Mouse (Mus musculus) midbrain, postnatal 0 days (tissue): ENCODE data around the gene Chst11. TPM values are rescaled to one million over a fixed set of nuclear protein-coding genes. Genes with fewer than 3 reads are reported as not detected.

Source experiments
- ATAC-seq: fragments of 200-750 bp; cut with Nextera tagmentation; 2 replicates; pipeline ENCODE4 v1.8.0; 2017; ENCODE audit warnings: moderate number of reproducible peaks, mild to moderate bottlenecking, moderate TSS enrichment, moderate library complexity; ENCODE audit not compliant: low FRiP score
- DNase-seq: peaks from one replicate; pipeline ENCODE4 v3.0.0-alpha.2; 2015; ENCODE audit warnings: low spot score
- H3K27ac ChIP-seq: fragments of 300-500 bp; sonication (generic); 2 replicates; pipeline ENCODE4 v1.5.1; 2014; ENCODE audit warnings: low read depth, mild to moderate bottlenecking, low read length, mixed read lengths
- H3K27me3 ChIP-seq: fragments of 300-500 bp; sonication (generic); 2 replicates; pipeline ENCODE4 v1.6.1; 2014; ENCODE audit warnings: low read length, control low read depth, mixed read lengths; ENCODE audit not compliant: insufficient read depth
- H3K36me3 ChIP-seq: fragments of 300-500 bp; sonication (generic); 2 replicates; pipeline ENCODE4 v1.6.1; 2014; ENCODE audit warnings: low read length, control low read depth, mixed read lengths; ENCODE audit not compliant: insufficient read depth
- H3K4me1 ChIP-seq: fragments of 300-500 bp; sonication (generic); 2 replicates; pipeline ENCODE4 v1.6.1; 2014; ENCODE audit warnings: mild to moderate bottlenecking, control low read depth, antibody characterized with exemption, low read length, mixed read lengths; ENCODE audit not compliant: insufficient read depth
- H3K4me2 ChIP-seq: fragments of 300-500 bp; sonication (generic); 2 replicates; pipeline ENCODE4 v1.6.1; 2014; ENCODE audit warnings: low read depth, mild to moderate bottlenecking, low read length, mixed read lengths; ENCODE audit not compliant: poor library complexity, severe bottlenecking
- H3K4me3 ChIP-seq: fragments of 300-500 bp; sonication (generic); 2 replicates; pipeline ENCODE4 v1.5.1; 2014; ENCODE audit warnings: low read depth, mild to moderate bottlenecking, low read length, moderate library complexity
- H3K9ac ChIP-seq: fragments of 300-500 bp; sonication (generic); replicated peaks from 2 replicates; pipeline ENCODE4 v1.6.1; 2014; ENCODE audit warnings: mild to moderate bottlenecking, low read length, moderate library complexity, mixed read lengths; ENCODE audit not compliant: poor library complexity, severe bottlenecking
- H3K9me3 ChIP-seq: fragments of 300-500 bp; sonication (generic); 2 replicates; pipeline ENCODE4 v1.6.1; 2016; ENCODE audit warnings: low read length, control low read depth
- CTCF ChIP-seq: IDR thresholded peaks from 2 replicates; pipeline ENCODE4 v1.5.1; 2016; ENCODE audit warnings: antibody characterized with exemption, mild to moderate bottlenecking
- WGBS: fragments of 180-500 bp; shearing (Covaris S2); extraction: QIAGEN DNeasy Blood & Tissue Kit; methylation state at CpG from one replicate; pipeline ENCODE4 v1.1.7; 2014; 5-methylcytosine and 5-hydroxymethylcytosine counted together
- polyA plus RNA-seq: library from polyadenylated mRNA; unstranded; fragments of >200 nt; fragmentation: Nextera tagmentation; extraction: Ambion mirVana; gene quantifications from 2 replicates; pipeline ENCODE4 v1.2.1, GENCODE M21; 2015
- total RNA-seq: library from RNA; depleted of rRNA; stranded (reverse); fragments of >200 nt; gene quantifications from 2 replicates; pipeline ENCODE4 v1.2.3, GENCODE M21; 2014

Gene Chst11
- total and polyA plus RNA-seq, 2 experiments from 2014 or later: 2.8 to 20.5 TPM

DNA sequence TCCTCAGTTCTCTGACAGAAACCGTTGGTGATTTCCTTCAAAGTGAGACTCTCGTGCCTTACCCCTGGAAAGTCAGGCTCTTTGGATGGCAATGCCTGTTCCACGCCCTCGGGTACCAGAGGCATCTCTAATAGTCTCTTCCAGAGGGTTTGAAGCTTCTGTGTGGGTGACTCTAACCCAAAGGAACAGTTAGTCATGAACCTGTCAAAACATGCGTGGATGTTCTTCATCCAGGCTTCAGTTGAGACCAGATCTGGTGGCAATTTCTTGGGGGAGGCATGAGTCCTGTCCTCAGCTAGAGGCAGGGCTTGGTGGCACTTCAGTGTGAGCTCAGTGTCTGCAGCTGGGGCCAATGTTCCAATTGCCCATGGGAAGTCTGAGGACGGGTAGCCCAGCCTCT is 80.9 kb downstream of the Chst11 start:
- H3K4me3 ChIP-seq: no peak overlapping the region
- no peak overlapping the region for H3K9ac ChIP-seq
- DNase-seq: no peak
- H3K9me3 ChIP-seq: no peaks in the 10 kb centered on the region
- H3K4me2 ChIP-seq: no peak overlapping the region
- no peak overlapping the region for H3K27ac ChIP-seq
- H3K4me1 ChIP-seq: no peaks in the 10 kb centered on the region
- 87% methylated on average over 6 of the region's 6 CpGs for WGBS
- no peaks in the 10 kb centered on the region for H3K36me3 ChIP-seq
- ATAC-seq: no peak
- no peak for TF ChIP-seq CTCF
- no peaks in the 10 kb centered on the region for H3K27me3 ChIP-seq

DNA sequence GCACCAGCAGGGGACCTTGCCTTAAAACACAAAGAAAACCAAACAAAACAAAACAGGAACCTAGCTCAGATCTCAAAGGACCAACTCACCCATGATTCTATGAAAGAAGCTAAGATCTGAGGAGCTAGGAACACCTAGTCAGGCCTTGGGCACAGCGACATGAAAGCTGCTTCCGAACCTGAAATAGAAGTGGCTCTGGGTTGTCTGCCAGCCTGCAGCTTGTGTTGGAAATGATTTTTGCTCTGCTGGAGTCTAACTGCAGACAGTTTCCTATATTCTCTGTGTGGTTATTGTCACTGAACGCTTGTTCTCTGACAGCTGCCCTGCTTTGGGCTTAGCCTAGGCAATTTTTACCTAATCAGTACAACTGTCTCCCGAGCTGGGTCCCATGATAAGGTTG is 82.0 kb downstream of the Chst11 start:
- ATAC-seq: no peak
- 70% methylated on average over 4 of the region's 4 CpGs for WGBS

DNA sequence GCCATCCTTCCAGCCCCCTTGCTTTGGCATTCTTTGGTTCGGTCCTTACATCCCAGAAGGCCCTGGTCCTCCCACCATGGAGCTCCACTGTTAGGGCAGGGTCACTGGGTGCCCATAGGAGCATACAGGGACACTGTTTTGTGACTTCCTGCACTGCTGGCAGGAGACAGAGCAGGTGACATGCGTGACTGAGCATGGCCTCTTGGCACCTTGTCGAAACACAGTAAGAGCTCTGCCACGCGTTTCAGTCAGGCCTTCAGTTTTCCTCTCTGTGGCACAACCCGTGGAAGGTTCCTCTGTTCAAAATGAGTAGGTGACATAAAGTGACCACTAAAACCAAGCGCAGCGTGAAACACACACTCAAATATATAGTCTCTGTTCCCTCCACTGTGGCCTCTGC is 83.2 kb downstream of the Chst11 start:
- 84% methylated on average over 8 of the region's 8 CpGs for WGBS
- Histone ChIP-seq H3K9ac (no peak overlapping the region), H3K4me2 (no peak overlapping the region)

More for the DNA sequence above, 82.0 kb downstream of the Chst11 start:
- Histone ChIP-seq H3K4me3 (no peak overlapping the region), H3K36me3 (no peaks in the 10 kb centered on the region), H3K4me1 (no peaks in the 10 kb centered on the region), H3K9me3 (no peaks in the 10 kb centered on the region), H3K4me2 (no peak overlapping the region), H3K9ac (no peak overlapping the region), H3K27me3 (no peaks in the 10 kb centered on the region), H3K27ac (no peak overlapping the region)
- DNase-seq: no peak
- no peak for TF ChIP-seq CTCF

GRCm38 (mm10) chr10:83069791-83070190 is 84.5 kb downstream of the Chst11 start:
- DNase-seq (no peak), ATAC-seq (no peak)
- no peaks in the 10 kb centered on the region for H3K27me3 ChIP-seq
- no peaks in the 10 kb centered on the region for H3K4me1 ChIP-seq
- no peak for TF ChIP-seq CTCF
- no peak overlapping the region for H3K27ac ChIP-seq
- 20% methylated on average over 5 of the region's 5 CpGs for whole genome bisulfite sequencing
- no peaks in the 10 kb centered on the region for H3K36me3 ChIP-seq
- no peak overlapping the region for H3K4me3 ChIP-seq
- H3K9me3 ChIP-seq: no peaks in the 10 kb centered on the region
- H3K4me2 ChIP-seq: no peak overlapping the region
- no peak overlapping the region for H3K9ac ChIP-seq

More for the DNA sequence above, 83.2 kb downstream of the Chst11 start:
- Histone ChIP-seq H3K9me3 (no peaks in the 10 kb centered on the region), H3K27me3 (no peaks in the 10 kb centered on the region), H3K4me3 (no peak overlapping the region), H3K27ac (no peak overlapping the region), H3K4me1 (no peaks in the 10 kb centered on the region), H3K36me3 (no peaks in the 10 kb centered on the region)
- DNase-seq (no peak), ATAC-seq (no peak)
- TF ChIP-seq CTCF: no peak

DNA sequence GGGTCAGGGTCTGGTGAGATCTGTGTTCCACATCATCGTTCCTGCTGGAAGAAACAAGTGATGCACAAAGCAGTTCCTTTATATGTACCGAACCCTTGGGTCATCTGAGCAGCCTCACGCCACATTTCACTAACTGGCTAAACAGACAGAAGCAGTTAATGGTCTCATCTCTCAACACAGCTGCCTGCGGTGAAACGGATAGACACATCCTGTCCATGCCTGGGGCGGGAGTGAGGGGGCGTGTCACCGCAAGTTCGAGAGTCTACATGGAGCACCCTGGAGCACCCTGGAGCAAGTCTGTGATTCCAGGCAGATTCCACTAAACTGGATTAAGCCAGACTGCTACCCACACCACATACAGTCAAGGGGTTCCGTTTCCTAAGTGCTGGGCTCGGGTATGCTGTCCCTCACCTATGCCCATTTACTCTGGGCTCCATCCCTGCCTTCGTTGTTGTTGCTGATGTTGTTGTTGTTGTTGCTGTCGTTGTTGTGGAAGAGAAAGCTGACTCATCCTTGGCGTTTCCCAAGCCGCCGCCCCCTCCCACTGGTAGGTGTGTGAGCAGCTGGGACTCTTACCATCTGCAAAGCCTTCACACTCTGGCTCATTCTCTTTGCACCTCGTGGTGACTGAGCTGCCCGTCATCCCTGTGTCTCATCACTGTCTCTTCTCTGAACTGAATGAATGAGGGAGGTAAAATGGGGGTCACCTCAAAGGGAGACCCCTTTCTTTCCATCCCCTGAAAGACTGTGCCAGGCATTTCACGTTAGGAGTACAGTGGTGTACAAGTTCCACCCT is 86.7 kb downstream of the Chst11 start:
- Histone ChIP-seq H3K9me3 (no peaks in the 10 kb centered on the region), H3K4me1 (no peaks in the 10 kb centered on the region), H3K9ac (no peak overlapping the region), H3K4me2 (no peak overlapping the region), H3K27me3 (no peaks in the 10 kb centered on the region), H3K36me3 (no peaks in the 10 kb centered on the region), H3K27ac (no peak overlapping the region), H3K4me3 (no peak overlapping the region)
- DNase-seq (no peak), ATAC-seq (no peak)
- TF ChIP-seq CTCF: no peak
- 78% methylated on average over 19 of the region's 19 CpGs for WGBS

- H3K9ac ChIP-seq: no peak overlapping the region
- no peak overlapping the region for H3K4me3 ChIP-seq
- ATAC-seq: no peak
- H3K27ac ChIP-seq: no peak overlapping the region
- no peaks in the 10 kb centered on the region for H3K27me3 ChIP-seq
- no peak for DNase-seq
- TF ChIP-seq CTCF: no peak
- no peaks in the 10 kb centered on the region for H3K9me3 ChIP-seq
- no peaks in the 10 kb centered on the region for H3K36me3 ChIP-seq
- WGBS: 56% methylated on average over 7 of the region's 7 CpGs
- H3K4me1 ChIP-seq: no peaks in the 10 kb centered on the region
- H3K4me2 ChIP-seq: no peak overlapping the region
These were observed 87.8 kb downstream of the Chst11 start for GRCm38 (mm10) chr10:83073119-83073518.
